Mouse (Mus musculus) small intestine, adult 2 months (tissue): ENCODE data around the gene Dcdc2c. TPM values are rescaled to one million over a fixed set of nuclear protein-coding genes. Genes with fewer than 3 reads are reported as not detected.

Experiments
- H3K27ac ChIP-seq: fragments of 200-500 bp; 2 replicates; pipeline ENCODE4 v1.5.1; 2012; ENCODE audit warnings: low read depth, low read length, control low read depth, inconsistent platforms; ENCODE audit not compliant: insufficient read depth
- H3K27me3 ChIP-seq: fragments of 200-500 bp; 2 replicates; pipeline ENCODE4 v1.6.1; 2012; ENCODE audit warnings: mild to moderate bottlenecking, moderate library complexity, low read length, inconsistent platforms; ENCODE audit not compliant: control insufficient read depth, insufficient read depth
- H3K36me3 ChIP-seq: fragments of 200-500 bp; 2 replicates; pipeline ENCODE4 v1.6.1; 2012; ENCODE audit warnings: mild to moderate bottlenecking, low read length, control low read depth, inconsistent platforms; ENCODE audit not compliant: control insufficient read depth, insufficient read depth
- H3K4me1 ChIP-seq: fragments of 200-500 bp; 2 replicates; pipeline ENCODE4 v1.6.1; 2012; ENCODE audit warnings: low read length, inconsistent platforms, mixed read lengths; ENCODE audit not compliant: control insufficient read depth, insufficient read depth, insufficient read length
- H3K4me3 ChIP-seq: fragments of 200-500 bp; 2 replicates; pipeline ENCODE4 v1.5.1; 2012; ENCODE audit warnings: low read depth, mild to moderate bottlenecking, control low read depth, inconsistent platforms, low read length, moderate library complexity
- CTCF ChIP-seq: fragments of 200-500 bp; IDR thresholded peaks from 2 replicates; pipeline ENCODE4 v1.5.1; 2012; ENCODE audit warnings: low read depth, mild to moderate bottlenecking, control low read depth, inconsistent platforms, low read length, moderate library complexity, mixed read lengths; ENCODE audit not compliant: insufficient replicate concordance, insufficient read length; ENCODE audit errors: extremely low read depth
- POLR2A ChIP-seq: fragments of 200-500 bp; IDR thresholded peaks from 2 replicates; pipeline ENCODE4 v1.6.1; 2012; ENCODE audit warnings: low read depth, mild to moderate bottlenecking, control low read depth, inconsistent platforms, low read length, moderate library complexity
- whole genome bisulfite sequencing: fragments of 180-500 bp; shearing (Covaris S2); methylation state at CpG from one replicate; pipeline ENCODE4 v1.1.7; 2018; 5-methylcytosine and 5-hydroxymethylcytosine counted together
- polyA plus RNA-seq: library from polyadenylated mRNA; depleted of rRNA; stranded (reverse); fragments of >200 nt; gene quantifications from 2 replicates; pipeline ENCODE4 v1.2.3, GENCODE M21; 2012

The Dcdc2c gene
- polyA plus RNA-seq, 1 experiment, result not detected

DNA sequence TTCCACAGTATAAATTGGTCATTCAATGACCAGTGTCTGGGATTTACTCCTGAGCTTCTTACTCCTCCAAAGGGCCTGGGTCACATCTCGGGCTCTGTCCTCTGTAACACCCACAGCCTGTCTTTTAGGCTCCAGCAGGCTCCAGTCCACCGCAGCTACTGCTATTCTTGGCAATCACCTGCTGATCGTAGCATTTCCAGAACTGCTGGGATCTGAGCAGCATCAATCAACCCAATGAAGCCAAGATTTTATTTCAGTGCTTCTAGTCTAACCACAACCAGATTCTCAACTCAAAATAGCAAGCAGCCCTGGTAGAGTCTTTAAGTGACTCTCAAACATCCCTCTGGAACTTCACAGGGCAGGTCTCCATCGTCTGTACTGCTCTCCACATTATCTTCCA is 3.3 kb downstream of the Dcdc2c start:
- Histone ChIP-seq H3K36me3 (no peaks in the 10 kb centered on the region), H3K4me1 (no peaks in the 10 kb centered on the region), H3K4me3 (no peak overlapping the region), H3K27ac (no peak overlapping the region), H3K27me3 (no peaks in the 10 kb centered on the region)
- TF ChIP-seq POLR2A (no peak), CTCF (no peak)
- 70% methylated on average over 4 of the region's 4 CpGs for WGBS

DNA sequence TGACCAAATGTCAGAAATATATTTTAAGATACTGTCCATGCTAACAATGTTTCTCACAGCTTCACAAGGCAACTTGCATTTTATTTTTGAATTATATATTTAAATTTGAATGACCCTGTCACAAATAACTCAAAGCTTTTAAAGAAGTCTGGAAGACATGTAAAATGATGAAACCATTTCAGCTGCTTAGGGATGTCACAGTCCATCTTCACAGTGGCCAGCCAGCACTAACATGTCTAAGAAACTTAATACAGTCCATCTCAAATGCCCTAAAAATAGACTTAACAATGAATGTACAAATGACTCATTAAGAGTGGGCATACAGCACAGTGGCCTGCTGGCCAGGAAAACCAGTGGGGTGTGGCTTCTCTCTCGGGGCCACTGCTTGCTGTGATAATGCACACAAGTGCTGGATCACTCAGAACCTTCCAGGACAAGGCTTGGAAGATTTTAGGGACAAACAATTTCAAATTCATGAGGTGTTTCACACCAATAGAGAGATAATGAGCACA is 37.9 kb downstream of the Dcdc2c start:
- TF ChIP-seq CTCF, result no peak
- TF ChIP-seq POLR2A, result no peak
- 16% methylated on average over 1 of the region's 1 CpGs for WGBS
- Histone ChIP-seq H3K4me3 (no peak overlapping the region), H3K36me3 (no peaks in the 10 kb centered on the region), H3K4me1 (no peaks in the 10 kb centered on the region), H3K27ac (no peak overlapping the region), H3K27me3 (no peaks in the 10 kb centered on the region)

DNA sequence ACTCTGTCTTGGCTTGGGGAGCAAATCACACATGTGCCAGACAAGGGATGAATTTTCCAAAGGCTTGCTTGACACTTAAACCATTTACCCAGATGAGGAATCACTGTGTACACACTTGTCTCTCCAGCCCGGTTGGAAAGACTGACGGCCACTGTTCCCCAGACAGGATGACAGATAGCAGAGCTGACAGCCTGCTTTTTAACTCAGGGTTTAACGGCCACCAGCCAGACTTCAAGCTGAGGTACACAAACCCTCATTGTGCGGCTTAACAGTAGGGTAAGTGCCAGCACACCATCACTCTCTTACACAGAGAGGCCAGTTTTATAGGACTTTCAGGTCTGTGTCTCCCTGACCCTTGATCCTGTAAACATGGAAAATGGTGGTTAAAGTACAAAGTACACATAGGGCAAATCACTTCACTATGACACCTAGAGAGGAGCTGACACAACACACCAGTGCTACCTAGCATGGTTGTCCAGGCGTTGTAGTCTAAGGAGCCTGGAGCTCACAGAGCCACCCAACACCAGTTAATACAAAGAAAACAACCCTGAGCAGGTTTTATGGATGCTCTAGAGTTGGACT is 42.4 kb downstream of the Dcdc2c start:
- TF ChIP-seq POLR2A (no peak), CTCF (no peak)
- Histone ChIP-seq H3K27me3 (no peaks in the 10 kb centered on the region), H3K27ac (no peak overlapping the region), H3K4me3 (no peak overlapping the region), H3K36me3 (no peaks in the 10 kb centered on the region), H3K4me1 (no peaks in the 10 kb centered on the region)
- WGBS, result 23% methylated on average over 5 of the region's 5 CpGs

DNA sequence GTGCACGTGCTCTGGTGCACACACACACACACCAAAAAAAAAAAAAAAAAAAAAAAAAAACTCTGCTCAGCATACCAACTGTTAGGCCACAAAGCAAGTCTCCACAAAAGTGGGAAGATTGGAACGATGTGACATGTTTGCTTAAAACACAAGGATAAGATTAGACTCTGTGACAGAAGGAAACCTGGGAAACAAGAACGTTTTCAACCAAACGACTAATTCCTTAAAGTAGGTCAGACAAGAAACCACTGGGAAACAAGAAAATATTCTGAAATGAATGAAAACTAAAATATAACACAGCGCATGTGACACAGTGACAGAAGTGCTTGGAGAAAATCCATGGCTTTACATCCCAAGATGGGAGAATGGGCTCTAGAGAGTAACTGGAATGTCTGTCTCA is 57.9 kb downstream of the Dcdc2c start:
- Histone ChIP-seq H3K4me3 (no peak overlapping the region), H3K36me3 (no peaks in the 10 kb centered on the region), H3K27ac (no peak overlapping the region), H3K27me3 (no peaks in the 10 kb centered on the region), H3K4me1 (no peaks in the 10 kb centered on the region)
- 56% methylated on average over 5 of the region's 5 CpGs for WGBS
- TF ChIP-seq CTCF (no peak), POLR2A (no peak)

DNA sequence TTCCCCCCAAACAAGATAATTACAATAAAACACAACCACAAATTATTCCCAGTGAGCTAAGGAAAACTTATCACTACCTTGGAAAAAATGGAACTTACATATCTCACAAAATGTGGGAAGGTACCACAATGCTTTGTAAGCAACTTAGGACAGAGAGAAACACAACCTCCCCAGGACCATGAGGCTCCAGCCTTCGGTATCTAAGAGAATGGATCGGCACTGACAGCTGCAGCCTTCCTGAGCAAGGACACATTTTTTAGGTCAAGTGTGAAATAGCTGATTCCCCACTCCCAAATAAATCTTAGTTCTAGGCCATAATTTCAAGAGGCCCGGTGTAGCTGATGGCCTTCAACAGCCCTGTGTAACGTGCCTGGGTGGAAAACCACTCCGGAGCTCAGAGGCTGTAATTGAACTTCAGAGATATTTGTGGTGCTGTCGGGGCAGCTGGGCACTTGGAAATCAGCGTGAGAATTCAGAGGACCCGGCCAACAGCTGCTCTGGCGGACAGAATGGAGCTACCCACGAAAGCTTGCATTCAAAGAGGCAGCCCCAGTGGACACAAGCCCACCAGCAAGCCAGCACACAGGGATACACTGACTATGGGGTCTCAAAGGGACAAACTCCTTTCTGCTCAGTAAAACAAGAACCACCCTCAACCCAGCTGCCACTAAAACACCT is 69.6 kb downstream of the Dcdc2c start:
- no peak overlapping the region for H3K4me3 ChIP-seq
- H3K36me3 ChIP-seq, result no peaks in the 10 kb centered on the region
- H3K27ac ChIP-seq, result no peak overlapping the region
- H3K4me1 ChIP-seq, result no peaks in the 10 kb centered on the region
- no peaks in the 10 kb centered on the region for H3K27me3 ChIP-seq
- no peak for TF ChIP-seq POLR2A
- TF ChIP-seq CTCF, result no peak
- 75% methylated on average over 10 of the region's 10 CpGs for WGBS

DNA sequence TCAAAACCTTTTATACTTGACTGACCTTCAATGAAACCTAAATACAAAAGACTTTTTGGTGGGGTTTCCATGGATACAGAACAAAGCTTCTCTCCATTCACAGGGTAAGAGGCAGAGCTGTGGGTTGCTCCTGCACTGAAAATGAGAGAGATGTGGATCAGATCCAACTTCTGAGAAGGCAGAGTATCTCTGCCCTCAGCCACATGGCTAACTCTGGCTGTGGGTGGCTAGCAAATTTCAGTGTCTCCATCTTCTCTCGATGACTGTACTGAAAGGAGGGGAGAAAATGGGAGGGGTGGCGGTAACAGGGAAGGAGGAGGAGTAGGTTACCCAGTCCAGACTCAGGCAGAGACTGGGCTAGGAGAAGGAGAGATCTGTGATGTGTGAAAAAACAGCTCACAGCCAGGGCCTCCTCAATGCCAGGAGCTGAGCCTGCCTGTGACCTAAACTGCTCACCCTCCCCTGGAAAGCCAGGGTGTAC is 91.2 kb downstream of the Dcdc2c start:
- 65% methylated on average over 2 of the region's 2 CpGs for WGBS
- no peak for TF ChIP-seq CTCF
- no peak for TF ChIP-seq POLR2A
- no peaks in the 10 kb centered on the region for H3K36me3 ChIP-seq
- H3K27me3 ChIP-seq, result no peaks in the 10 kb centered on the region
- H3K27ac ChIP-seq, result no peak overlapping the region
- H3K4me1 ChIP-seq, result no peaks in the 10 kb centered on the region
- no peak overlapping the region for H3K4me3 ChIP-seq

DNA sequence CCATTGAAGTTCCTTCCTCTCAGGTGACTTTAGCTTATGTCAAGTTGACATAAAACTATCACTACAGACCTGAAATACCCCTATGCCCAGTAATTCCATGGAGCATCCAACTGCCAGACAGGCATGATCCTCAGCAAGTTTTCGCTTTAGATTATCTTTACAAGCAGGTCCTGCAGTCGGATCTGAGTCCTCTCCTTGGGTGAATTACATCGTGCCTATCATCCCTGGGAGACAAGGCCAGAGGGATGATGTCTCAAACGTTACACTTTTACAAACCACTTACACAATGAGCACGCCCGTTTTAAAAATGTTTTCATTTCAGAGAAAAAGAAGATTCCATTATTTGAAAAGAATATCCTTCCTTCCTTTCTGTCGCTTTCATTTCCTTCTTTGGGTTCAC is 91.7 kb downstream of the Dcdc2c start:
- H3K27me3 ChIP-seq, result no peaks in the 10 kb centered on the region
- H3K4me1 ChIP-seq, result no peaks in the 10 kb centered on the region
- no peaks in the 10 kb centered on the region for H3K36me3 ChIP-seq
- no peak overlapping the region for H3K4me3 ChIP-seq
- no peak overlapping the region for H3K27ac ChIP-seq
- TF ChIP-seq CTCF (no peak), POLR2A (no peak)
- WGBS, result 77% methylated on average over 7 of the region's 7 CpGs
